Mouse (Mus musculus) megakaryocyte, embryonic 14.5 days (primary cell): ENCODE results near the gene Itgb5.

Experiments used
- FLI1 ChIP-seq: IDR thresholded peaks from 2 replicates; pipeline ENCODE4 v1.6.1; 2012; ENCODE audit warnings: low read length, inconsistent platforms, mixed read lengths
- GATA1 ChIP-seq: IDR thresholded peaks from 3 replicates; pipeline ENCODE4 v1.6.1; 2012; ENCODE audit warnings: mixed read lengths, low read length, inconsistent platforms, borderline replicate concordance

- TF ChIP-seq GATA1 (no peak), FLI1 (no peak)
Measured at GRCm38 (mm10) chr16:33824603-33825002, 4.9 kb upstream of the Itgb5 start.
